In the genomic region with DNA sequence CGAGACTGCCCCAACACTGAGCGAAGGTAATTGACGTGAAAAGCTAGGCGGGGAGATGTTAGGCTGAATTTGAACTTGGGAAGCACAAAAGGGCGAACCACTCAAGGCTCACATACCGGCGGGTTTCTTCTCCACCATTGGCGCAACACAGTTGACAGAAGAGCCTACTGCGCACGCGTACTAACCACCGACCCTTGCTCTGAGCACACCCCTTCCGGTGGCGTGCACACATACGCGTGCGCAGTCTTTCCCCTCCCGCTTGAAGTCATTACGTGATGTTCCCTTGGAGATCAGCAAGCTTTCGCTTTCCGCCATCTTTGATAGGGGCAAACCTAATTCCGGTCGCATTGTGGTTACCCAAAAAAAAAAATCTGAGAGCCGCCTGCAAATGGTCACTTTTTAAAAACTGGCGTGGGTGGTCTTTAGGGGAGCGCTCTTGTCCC, we compare ENCODE assay signal across 1 mouse cellular context.
TF ChIP-seq lines count a peak whose summit lies in the region.

Gene Plod3, plus strand, starts transcription at position 325 of the 443 bp plus-strand sequence.

TF ChIP-seq in myocyte, 11 proteins besides CTCF, POLR2A, EP300 and RAD21 (continued from another document):
- TF ChIP-seq POLR2AphosphoS2 (IDR thresholded peaks at IDR 0.05; ENCODE audit: insufficient read length, low read depth) (peak; percentile 88), E2F4 (IDR thresholded peaks at IDR 0.05; ENCODE audit: insufficient read depth) (no peak), MAX (IDR thresholded peaks at IDR 0.05; ENCODE audit: low read depth) (no peak)
TF ChIP-seq in myocyte: peak in this region for 2.
